Mouse (Mus musculus) cerebellum, adult 2 months (tissue): ENCODE measurements around the gene Scarb2.

ENCODE experiments used
- CTCF ChIP-seq: fragments of 200-500 bp; IDR thresholded peaks from 2 replicates; pipeline ENCODE4 v1.5.1; 2011; ENCODE audit warnings: low read depth, mild to moderate bottlenecking, control low read depth, low read length, moderate library complexity, borderline replicate concordance; ENCODE audit not compliant: insufficient read depth
- POLR2A ChIP-seq: fragments of 200-500 bp; IDR thresholded peaks from 2 replicates; pipeline ENCODE4 v1.6.1; 2011; ENCODE audit warnings: low read length, control low read depth, borderline replicate concordance; ENCODE audit not compliant: insufficient read depth

DNA sequence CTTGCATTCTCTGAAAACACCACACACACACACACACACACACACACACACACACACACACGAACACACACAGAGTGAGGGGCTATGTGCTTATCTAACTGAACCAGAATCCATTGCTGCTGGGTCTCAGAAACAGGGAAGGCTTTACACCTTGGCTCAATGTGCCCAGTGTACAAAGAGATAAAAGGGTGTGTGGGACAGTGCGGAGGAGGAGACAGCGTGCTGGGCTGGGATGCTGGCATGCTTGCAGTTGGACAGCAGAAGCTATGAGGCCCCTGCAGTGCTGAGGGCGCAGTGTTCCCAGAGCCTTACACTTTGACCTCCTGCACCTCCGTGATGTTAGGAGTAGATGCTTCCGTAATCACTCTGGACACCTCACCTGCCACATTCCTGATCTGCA, 110.2 kb downstream of the Scarb2 start:
- TF ChIP-seq POLR2A (no peak), CTCF (no peak)
